9 mouse cellular contexts compared by ENCODE assay signal in genomic region chr1:164999515-164999914, GRCm38 (mm10).
DNase-seq lines count a peak whose midpoint lies in the region; ATAC-seq and TF ChIP-seq lines count a peak whose summit lies in the region.
"Had no signal": no experiment of that assay in that cellular context is flagged by ENCODE, and none has a peak within 500 bp of the region (broad histone marks: within the 10 kb centered on the region; RNA-seq: fewer than 3 reads in every experiment).

No protein-coding gene starts in this region.

- 0 out of 2 replicates have a peak, but pooled peaks have one; percentile 36 for ATAC-seq in forebrain, postnatal 0 days
- ATAC-seq in forebrain, embryonic 15.5 days (replicated peaks) = no peak
- ATAC-seq in intestine, embryonic 16.5 days = peak; percentile 60
- ATAC-seq in stomach, postnatal 0 days (ENCODE audit: low FRiP score, low TSS enrichment) = peak; percentile 59; the same call in 1 of the 2 replicates

- TF ChIP-seq CTCF in forebrain, postnatal 0 days (IDR thresholded peaks at IDR 0.05; ENCODE audit: low read depth) = peak; percentile 24; the same call in 1 of the 2 replicates
- TF ChIP-seq CTCF in stomach, postnatal 0 days (IDR thresholded peaks at IDR 0.05; ENCODE audit: low read depth) = peak; percentile 55

- intact Hi-C loops in left cerebral cortex, postnatal 14 days (cut with DNase I) = no loop called here

- H3K9me3 ChIP-seq in forebrain, postnatal 0 days (ENCODE audit: low read length) = no peaks in the 10 kb centered on the region
- no peaks in the 10 kb centered on the region for H3K9me3 ChIP-seq in forebrain, embryonic 15.5 days
- no peaks in the 10 kb centered on the region for H3K9me3 ChIP-seq in intestine, embryonic 16.5 days (ENCODE audit: control insufficient read depth, low read length)
- H3K9me3 ChIP-seq in stomach, postnatal 0 days (ENCODE audit: control insufficient read depth, low read length) = no peaks in the 10 kb centered on the region
- H3K9me3 ChIP-seq: liver, embryonic 13.5 days had no signal

- H3K4me1 ChIP-seq in forebrain, postnatal 0 days (ENCODE audit: insufficient read depth) = no peaks in the 10 kb centered on the region
- no peaks in the 10 kb centered on the region for H3K4me1 ChIP-seq in forebrain, embryonic 15.5 days
- H3K4me1 ChIP-seq in intestine, embryonic 16.5 days (ENCODE audit: control insufficient read depth, insufficient read depth, low read length) = no peaks in the 10 kb centered on the region
- H3K4me1 ChIP-seq in stomach, postnatal 0 days (replicated peaks; ENCODE audit: control insufficient read depth, insufficient read depth) = no peaks in the 10 kb centered on the region
- H3K4me1 ChIP-seq: liver, embryonic 13.5 days had no signal

- DNase-seq in forebrain, postnatal 0 days = no peak
- DNase-seq in retina, postnatal 1 day = peak; percentile 16
- no peak for DNase-seq in retina, embryonic 14.5 days (ENCODE audit: low spot score)
- DNase-seq in stomach, postnatal 0 days (ENCODE audit: low spot score) = no peak
- DNase-seq in left cerebral cortex, postnatal 14 days (ENCODE audit: low spot score in 2 of 2) = no peak
- DNase-seq in right cerebral cortex, adult 2 months (ENCODE audit: low spot score in 2 of 2) = no peak
- DNase-seq: liver, embryonic 13.5 days had no signal

- no peaks in the 10 kb centered on the region for H3K36me3 ChIP-seq in forebrain, postnatal 0 days (ENCODE audit: insufficient read depth)
- no peaks in the 10 kb centered on the region for H3K36me3 ChIP-seq in forebrain, embryonic 15.5 days
- no peaks in the 10 kb centered on the region for H3K36me3 ChIP-seq in intestine, embryonic 16.5 days (ENCODE audit: control insufficient read depth, insufficient read depth, low read length)
- H3K36me3 ChIP-seq in stomach, postnatal 0 days (ENCODE audit: control insufficient read depth, insufficient read depth, low read length) = no peaks in the 10 kb centered on the region
- H3K36me3 ChIP-seq: liver, embryonic 13.5 days had no signal

- 69% methylated on average over 10 of the region's 10 CpGs for WGBS in forebrain, postnatal 0 days
- WGBS in forebrain, embryonic 15.5 days = 74% methylated on average over 10 of the region's 10 CpGs
- 51% methylated on average over 10 of the region's 10 CpGs for WGBS in intestine, embryonic 16.5 days
- WGBS in stomach, postnatal 0 days = 57% methylated on average over 10 of the region's 10 CpGs

- no peak for TF ChIP-seq EP300 in stomach, postnatal 0 days (optimal IDR thresholded peaks at IDR 0.05)

- no peaks in the 10 kb centered on the region for H3K27me3 ChIP-seq in forebrain, postnatal 0 days (ENCODE audit: insufficient read depth, low read length)
- H3K27me3 ChIP-seq in forebrain, embryonic 15.5 days = no peaks in the 10 kb centered on the region
- H3K27me3 ChIP-seq in intestine, embryonic 16.5 days (replicated peaks; ENCODE audit: control insufficient read depth, insufficient read depth, low read length) = no peaks in the 10 kb centered on the region
- H3K27me3 ChIP-seq in stomach, postnatal 0 days (ENCODE audit: control insufficient read depth, insufficient read depth, low read length) = no peaks in the 10 kb centered on the region
- H3K27me3 ChIP-seq: liver, embryonic 13.5 days had no signal

- no peak overlapping the region for H3K4me3 ChIP-seq in forebrain, postnatal 0 days (ENCODE audit: low read depth, low read length)
- H3K4me3 ChIP-seq in forebrain, embryonic 15.5 days = no peak overlapping the region
- no peak overlapping the region for H3K4me3 ChIP-seq in intestine, embryonic 16.5 days (ENCODE audit: low read length)
- no peak overlapping the region for H3K4me3 ChIP-seq in stomach, postnatal 0 days (ENCODE audit: low read depth, low read length)
- H3K4me3 ChIP-seq: liver, embryonic 13.5 days had no signal

- no peak overlapping the region for H3K9ac ChIP-seq in forebrain, postnatal 0 days
- no peak overlapping the region for H3K9ac ChIP-seq in forebrain, embryonic 15.5 days (replicated peaks)
- H3K9ac ChIP-seq in intestine, embryonic 16.5 days (ENCODE audit: low read depth, low read length) = no peak overlapping the region
- H3K9ac ChIP-seq in stomach, postnatal 0 days (ENCODE audit: low read length) = no peak overlapping the region
- H3K9ac ChIP-seq: liver, embryonic 13.5 days had no signal

- no peak overlapping the region for H3K27ac ChIP-seq in forebrain, postnatal 0 days (ENCODE audit: low read depth, low read length)
- no peak overlapping the region for H3K27ac ChIP-seq in forebrain, embryonic 15.5 days (replicated peaks)
- H3K27ac ChIP-seq in intestine, embryonic 16.5 days (ENCODE audit: low read length) = 0 out of 2 replicates have a peak overlapping the region, but pooled peaks have one; percentile 7
- H3K27ac ChIP-seq in stomach, postnatal 0 days (replicated peaks) = no peak overlapping the region; the same call in 1 of the 2 replicates
- H3K27ac ChIP-seq: liver, embryonic 13.5 days had no signal

- no peak overlapping the region for H3K4me2 ChIP-seq in forebrain, postnatal 0 days (ENCODE audit: low read depth)
- no peak overlapping the region for H3K4me2 ChIP-seq in forebrain, embryonic 15.5 days (replicated peaks)
- no peak overlapping the region for H3K4me2 ChIP-seq in intestine, embryonic 16.5 days (ENCODE audit: low read depth, low read length)
- no peak overlapping the region for H3K4me2 ChIP-seq in stomach, postnatal 0 days (replicated peaks; ENCODE audit: low read depth)
- H3K4me2 ChIP-seq: liver, embryonic 13.5 days had no signal
